Mouse (Mus musculus) G1E (cell line): ENCODE results near the gene Htr1f.

Source experiments
- CTCF ChIP-seq: IDR thresholded peaks from 2 replicates; pipeline ENCODE4 v1.5.1; 2012; ENCODE audit warnings: low read depth, low read length, inconsistent platforms, mixed read lengths
- POLR2AphosphoS5 ChIP-seq: IDR thresholded peaks from 2 replicates; pipeline ENCODE4 v1.6.1; 2012; ENCODE audit warnings: low read depth, low read length, inconsistent platforms; ENCODE audit not compliant: insufficient replicate concordance
- TAL1 ChIP-seq: conservative IDR thresholded peaks from 2 replicates; pipeline ENCODE4 v1.6.1; 2012; ENCODE audit warnings: low read depth, low read length, inconsistent platforms, mixed read lengths

GRCm38 (mm10) chr16:64973533-64974305 is 131.9 kb downstream of the Htr1f start:
- no peak for TF ChIP-seq CTCF
- no peak for TF ChIP-seq POLR2AphosphoS5
- TF ChIP-seq TAL1: no peak
